Mouse (Mus musculus) macrophage (primary cell): ENCODE data around the gene Abhd17b. TPM values are rescaled to one million over a fixed set of nuclear protein-coding genes. Genes with fewer than 3 reads are reported as not detected.
A peak's percentile ranks its signal among the peaks of the same experiment; 100 is the strongest.
"Not testable (repeated sequence)": the region's sequence is repeated elsewhere in the genome, so short reads cannot be mapped to it uniquely, and the experiment has no call there.

ENCODE experiments used
- H3K27ac ChIP-seq: fragments of 350-480 bp; formaldehyde crosslinking; 2 replicates; pipeline ENCODE4 v1.9.0; 2021
- H3K36me3 ChIP-seq: fragments of 350-480 bp; formaldehyde crosslinking; 2 replicates; pipeline ENCODE4 v1.9.0; 2021; ENCODE audit errors: inconsistent target
- H3K4me3 ChIP-seq: fragments of 350-480 bp; formaldehyde crosslinking; 2 replicates; pipeline ENCODE4 v1.9.0; 2021; ENCODE audit errors: inconsistent target
- H3K79me2 ChIP-seq: fragments of 350-480 bp; formaldehyde crosslinking; 2 replicates; pipeline ENCODE4 v1.9.0; 2021; ENCODE audit errors: inconsistent target
- WGBS: methylation state at CpG from one replicate; pipeline ENCODE4 v1.1.7; 2026; ENCODE audit warnings: inconsistent platforms; ENCODE audit not compliant: missing documents; 5-methylcytosine and 5-hydroxymethylcytosine counted together
- polyA plus RNA-seq: library from polyadenylated mRNA; stranded (reverse); fragments of 250-400 nt; gene quantifications from 3 replicates; pipeline ENCODE4 v1.2.4, GENCODE M21; 2018; ENCODE audit warnings: inconsistent platforms

Gene Abhd17b
- polyA plus RNA-seq, 1 experiment from 2014 or later: 12.1 TPM

GRCm38 (mm10) chr19:21680091-21680490, 27.1 kb downstream of the Abhd17b start:
- peaks cover 23% of the 10 kb centered on the region; the same call in 1 of the 2 replicates for H3K36me3 ChIP-seq
- peaks cover 30% of the 10 kb centered on the region for H3K79me2 ChIP-seq
- 100% methylated on average over 3 of the region's 3 CpGs for WGBS
- no peak overlapping the region for H3K4me3 ChIP-seq
- H3K27ac ChIP-seq: no peak overlapping the region

- H3K36me3 ChIP-seq: peaks cover 29% of the 10 kb centered on the region
- H3K4me3 ChIP-seq: no peak overlapping the region
- H3K79me2 ChIP-seq: peaks cover 21% of the 10 kb centered on the region
- no peak overlapping the region for H3K27ac ChIP-seq
- WGBS: 96% methylated on average over 10 of the region's 10 CpGs
Observed at GRCm38 (mm10) chr19:21680986-21681385, 28.0 kb downstream of the Abhd17b start.

GRCm38 (mm10) chr19:21713260-21714031, 60.5 kb downstream of the Abhd17b start:
- peak overlapping the region; percentile 76 for H3K27ac ChIP-seq

GRCm38 (mm10) chr19:21714278-21714883, 61.4 kb downstream of the Abhd17b start:
- H3K36me3 ChIP-seq: no peaks in the 10 kb centered on the region
- no peaks in the 10 kb centered on the region for H3K79me2 ChIP-seq
- H3K4me3 ChIP-seq: peak overlapping the region; percentile 56
- WGBS: 41% methylated on average over 10 of the region's 10 CpGs
- H3K27ac ChIP-seq: peak overlapping the region; percentile 76

More at GRCm38 (mm10) chr19:21713260-21714031, 60.5 kb downstream of the Abhd17b start:
- no peaks in the 10 kb centered on the region for H3K79me2 ChIP-seq
- no peaks in the 10 kb centered on the region for H3K36me3 ChIP-seq
- H3K4me3 ChIP-seq: peak overlapping the region; percentile 56
- 15% methylated on average over 3 of the region's 3 CpGs for WGBS

GRCm38 (mm10) chr19:21715005-21715442, 62.0 kb downstream of the Abhd17b start:
- Histone ChIP-seq H3K79me2 (no peaks in the 10 kb centered on the region), H3K36me3 (no peaks in the 10 kb centered on the region), H3K4me3 (no peak overlapping the region), H3K27ac (0 out of 2 replicates have a peak overlapping the region, but pooled peaks have one; percentile 76)
- 78% methylated on average over 10 of the region's 10 CpGs for WGBS

GRCm38 (mm10) chr19:21715515-21715914, 62.5 kb downstream of the Abhd17b start:
- Histone ChIP-seq H3K36me3 (no peaks in the 10 kb centered on the region), H3K27ac (no peak overlapping the region), H3K4me3 (no peak overlapping the region), H3K79me2 (no peaks in the 10 kb centered on the region)
- 97% methylated on average over 9 of the region's 9 CpGs for WGBS

GRCm38 (mm10) chr19:21716456-21716855, 63.5 kb downstream of the Abhd17b start:
- H3K27ac ChIP-seq: no peak overlapping the region
- H3K36me3 ChIP-seq: no peaks in the 10 kb centered on the region
- H3K4me3 ChIP-seq: no peak overlapping the region
- no peaks in the 10 kb centered on the region for H3K79me2 ChIP-seq
- 100% methylated on average over 3 of the region's 3 CpGs for WGBS

- H3K4me3 ChIP-seq: no peak overlapping the region
- no peaks in the 10 kb centered on the region for H3K79me2 ChIP-seq
- no peaks in the 10 kb centered on the region for H3K36me3 ChIP-seq
- H3K27ac ChIP-seq: no peak overlapping the region
- 90% methylated on average over 3 of the region's 3 CpGs for WGBS
Observed at GRCm38 (mm10) chr19:21719206-21719605, 66.2 kb downstream of the Abhd17b start.

GRCm38 (mm10) chr19:21720950-21721349, 68.0 kb downstream of the Abhd17b start:
- no peak overlapping the region for H3K4me3 ChIP-seq
- H3K79me2 ChIP-seq: no peaks in the 10 kb centered on the region
- 96% methylated on average over 5 of the region's 5 CpGs for WGBS
- no peaks in the 10 kb centered on the region for H3K36me3 ChIP-seq
- H3K27ac ChIP-seq: no peak overlapping the region

- WGBS: 98% methylated on average over 20 of the region's 20 CpGs
- H3K27ac ChIP-seq, H3K36me3 ChIP-seq: not testable (repeated sequence)
Observed at GRCm38 (mm10) chr19:21723280-21723679, 70.3 kb downstream of the Abhd17b start.

GRCm38 (mm10) chr19:21723911-21724655, 71.1 kb downstream of the Abhd17b start:
- H3K27ac ChIP-seq: no peak overlapping the region
- H3K4me3 ChIP-seq: no peak overlapping the region
- H3K36me3 ChIP-seq: no peaks in the 10 kb centered on the region
- 93% methylated on average over 8 of the region's 8 CpGs for WGBS
- H3K79me2 ChIP-seq: no peaks in the 10 kb centered on the region

More at GRCm38 (mm10) chr19:21723280-21723679, 70.3 kb downstream of the Abhd17b start:
- H3K79me2 ChIP-seq, H3K4me3 ChIP-seq: not testable (repeated sequence)

GRCm38 (mm10) chr19:21725168-21725567, 72.2 kb downstream of the Abhd17b start:
- no peaks in the 10 kb centered on the region for H3K79me2 ChIP-seq
- 37% methylated on average over 1 of the region's 1 CpGs for WGBS
- H3K27ac ChIP-seq: no peak overlapping the region

GRCm38 (mm10) chr19:21727081-21727480, 74.1 kb downstream of the Abhd17b start:
- 100% methylated on average over 2 of the region's 2 CpGs for WGBS
- H3K36me3 ChIP-seq: no peaks in the 10 kb centered on the region
- H3K4me3 ChIP-seq: no peak overlapping the region
- no peak overlapping the region for H3K27ac ChIP-seq
- H3K79me2 ChIP-seq: no peaks in the 10 kb centered on the region

More at GRCm38 (mm10) chr19:21725168-21725567, 72.2 kb downstream of the Abhd17b start:
- no peaks in the 10 kb centered on the region for H3K36me3 ChIP-seq
- H3K4me3 ChIP-seq: no peak overlapping the region

- no peak overlapping the region for H3K4me3 ChIP-seq
- H3K27ac ChIP-seq: no peak overlapping the region
- H3K36me3 ChIP-seq: no peaks in the 10 kb centered on the region
- 84% methylated on average over 6 of the region's 6 CpGs for WGBS
- no peaks in the 10 kb centered on the region for H3K79me2 ChIP-seq
Observed at GRCm38 (mm10) chr19:21728342-21728741, 75.4 kb downstream of the Abhd17b start.
